Mouse (Mus musculus) neural tube, embryonic 13.5 days (tissue): ENCODE results near the gene Iqck. TPM values are rescaled to one million over a fixed set of nuclear protein-coding genes. Genes with fewer than 3 reads are reported as not detected.

Experiments used
- ATAC-seq: fragments of 200-750 bp; cut with Nextera tagmentation; 2 replicates; pipeline ENCODE4 v1.8.0; 2017; ENCODE audit warnings: low read depth, mild to moderate bottlenecking, moderate TSS enrichment, moderate library complexity
- H3K27ac ChIP-seq: fragments of 300-500 bp; sonication (generic); replicated peaks from 2 replicates; pipeline ENCODE4 v1.5.1; 2015; ENCODE audit warnings: moderate library complexity, mild to moderate bottlenecking, inconsistent platforms
- H3K27me3 ChIP-seq: fragments of 300-500 bp; sonication (generic); 2 replicates; pipeline ENCODE4 v1.6.1; 2015; ENCODE audit warnings: mild to moderate bottlenecking, inconsistent platforms
- H3K36me3 ChIP-seq: fragments of 300-500 bp; sonication (generic); 2 replicates; pipeline ENCODE4 v1.6.1; 2015; ENCODE audit warnings: mild to moderate bottlenecking, inconsistent platforms
- H3K4me1 ChIP-seq: fragments of 300-500 bp; sonication (generic); replicated peaks from 2 replicates; pipeline ENCODE4 v1.6.1; 2015; ENCODE audit warnings: inconsistent platforms
- H3K4me2 ChIP-seq: fragments of 300-500 bp; sonication (generic); 2 replicates; pipeline ENCODE4 v1.6.1; 2015; ENCODE audit warnings: inconsistent platforms, mild to moderate bottlenecking, moderate library complexity
- H3K4me3 ChIP-seq: fragments of 300-500 bp; sonication (generic); 2 replicates; pipeline ENCODE4 v1.5.1; 2015; ENCODE audit warnings: mild to moderate bottlenecking, inconsistent platforms
- H3K9ac ChIP-seq: fragments of 300-500 bp; sonication (generic); 2 replicates; pipeline ENCODE4 v1.6.1; 2015; ENCODE audit warnings: moderate library complexity, mild to moderate bottlenecking, inconsistent platforms
- H3K9me3 ChIP-seq: fragments of 300-500 bp; sonication (generic); 2 replicates; pipeline ENCODE4 v1.6.1; 2016; ENCODE audit warnings: inconsistent platforms
- WGBS: fragments of 180-500 bp; shearing (Covaris S2); methylation state at CpG from one replicate; pipeline ENCODE4 v1.1.7; 2015; 5-methylcytosine and 5-hydroxymethylcytosine counted together
- polyA plus RNA-seq: library from polyadenylated mRNA; unstranded; fragments of >200 nt; fragmentation: Nextera tagmentation; extraction: Ambion mirVana; gene quantifications from 2 replicates; pipeline ENCODE4 v1.2.1, GENCODE M21; 2015

Gene Iqck
- polyA plus RNA-seq, 1 experiment from 2014 or later = 3.8 TPM

DNA sequence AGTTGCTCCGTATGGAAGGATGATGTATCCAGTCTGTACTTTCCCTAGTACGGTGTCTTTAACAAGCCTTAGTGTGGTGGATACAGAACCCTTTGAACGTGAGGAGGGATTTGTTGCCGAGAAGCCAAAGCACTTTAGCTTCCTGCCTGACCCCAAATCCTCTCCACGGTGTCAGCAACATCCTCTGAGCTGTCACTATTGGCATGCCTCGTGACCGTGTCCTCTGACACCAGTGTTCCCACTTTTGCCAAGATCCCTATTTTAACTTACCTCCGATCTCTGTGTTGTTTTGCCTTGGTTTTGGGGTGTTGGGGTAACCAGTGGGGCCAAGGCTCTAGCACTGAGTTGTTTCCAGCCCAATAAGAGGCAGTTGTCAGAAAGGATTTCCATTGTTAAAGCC is 115.9 kb downstream of the Iqck start:
- Histone ChIP-seq H3K36me3 (peaks cover 18% of the 10 kb centered on the region; the same call in 1 of the 2 replicates), H3K9me3 (no peaks in the 10 kb centered on the region), H3K4me2 (no peak overlapping the region), H3K4me1 (peaks cover 33% of the 10 kb centered on the region), H3K4me3 (no peak overlapping the region), H3K27ac (no peak overlapping the region), H3K27me3 (no peaks in the 10 kb centered on the region), H3K9ac (no peak overlapping the region)
- 81% methylated on average over 8 of the region's 8 CpGs for WGBS
- no peak for ATAC-seq

DNA sequence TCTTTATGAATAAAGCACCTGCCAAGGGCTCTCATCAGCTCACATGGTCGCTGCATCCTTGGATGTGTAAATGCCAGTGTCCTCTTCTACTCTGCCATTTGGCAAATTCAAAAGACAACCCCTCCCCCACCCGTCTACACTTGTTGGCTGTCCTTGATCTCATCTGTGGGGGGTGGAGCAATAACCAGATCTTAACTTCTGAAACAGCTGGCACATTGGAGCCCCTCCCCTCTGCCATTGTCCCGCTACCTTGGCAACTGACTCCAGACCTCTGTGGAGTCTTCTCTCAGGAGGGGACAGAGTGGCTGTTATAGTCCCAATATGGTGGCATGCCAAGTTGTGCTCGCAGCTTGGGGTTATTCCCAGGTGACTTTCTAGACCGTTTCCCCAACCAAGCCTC is 116.8 kb downstream of the Iqck start:
- no peak; the same call in 1 of the 2 replicates for ATAC-seq
- peaks cover 18% of the 10 kb centered on the region; the same call in 1 of the 2 replicates for H3K36me3 ChIP-seq
- WGBS = 34% methylated on average over 5 of the region's 5 CpGs
- H3K9me3 ChIP-seq = no peaks in the 10 kb centered on the region
- peak overlapping the region; percentile 13; the same call in 1 of the 2 replicates for H3K27ac ChIP-seq
- no peak overlapping the region for H3K4me2 ChIP-seq
- H3K27me3 ChIP-seq = no peaks in the 10 kb centered on the region
- H3K4me3 ChIP-seq = no peak overlapping the region
- peaks cover 41% of the 10 kb centered on the region for H3K4me1 ChIP-seq
- H3K9ac ChIP-seq = no peak overlapping the region

DNA sequence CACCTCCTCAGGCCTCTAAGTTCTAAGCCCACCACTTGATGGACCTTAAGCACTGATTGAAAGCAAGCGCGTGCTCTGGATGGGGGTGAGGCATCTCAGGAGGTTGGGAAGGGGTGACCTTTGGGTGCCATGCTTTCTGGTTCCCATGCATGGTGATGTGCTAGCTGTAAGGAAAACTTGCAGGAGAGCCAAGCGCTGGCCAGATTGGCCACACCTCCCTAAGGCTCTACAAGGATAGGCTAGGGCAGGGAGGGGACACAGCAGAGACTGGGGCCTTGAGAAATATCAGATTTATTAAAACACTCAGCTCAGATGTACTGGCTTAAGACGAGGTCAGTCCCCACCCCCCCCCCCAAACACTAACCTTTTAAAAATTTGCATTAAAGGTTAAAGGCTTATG is 117.8 kb downstream of the Iqck start:
- WGBS = 91% methylated on average over 4 of the region's 4 CpGs
- Histone ChIP-seq H3K4me2 (no peak overlapping the region), H3K4me3 (no peak overlapping the region), H3K4me1 (peaks cover 44% of the 10 kb centered on the region), H3K27me3 (no peaks in the 10 kb centered on the region), H3K9ac (no peak overlapping the region), H3K9me3 (no peaks in the 10 kb centered on the region), H3K27ac (peak overlapping the region; percentile 13; the same call in 1 of the 2 replicates), H3K36me3 (peaks cover 18% of the 10 kb centered on the region; the same call in 1 of the 2 replicates)
- ATAC-seq = no peak

DNA sequence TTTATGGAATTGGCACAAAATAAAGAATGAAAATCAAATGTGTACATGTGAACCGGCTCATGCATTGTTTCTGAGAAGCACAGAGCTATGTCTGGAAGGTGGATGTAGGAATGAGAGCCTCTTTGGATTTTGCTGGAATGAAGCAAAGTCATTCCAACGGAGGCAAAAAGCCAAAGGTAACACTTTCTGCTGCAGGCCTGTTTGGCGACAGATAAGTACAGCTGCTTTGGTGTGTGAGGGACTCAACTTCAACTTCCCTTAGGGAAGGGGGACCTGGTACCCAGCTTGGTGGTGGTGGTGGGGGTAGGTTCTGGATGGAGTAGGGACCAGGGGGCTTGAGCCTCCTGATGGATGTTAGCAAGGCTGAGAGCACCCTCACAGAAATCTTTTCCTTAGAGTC is 120.3 kb downstream of the Iqck start:
- H3K27me3 ChIP-seq = no peaks in the 10 kb centered on the region
- H3K9ac ChIP-seq = no peak overlapping the region
- peak overlapping the region; percentile 40 for H3K4me2 ChIP-seq
- H3K27ac ChIP-seq = no peak overlapping the region; the same call in 1 of the 2 replicates
- H3K4me1 ChIP-seq = peaks cover 52% of the 10 kb centered on the region
- peaks cover 19% of the 10 kb centered on the region; the same call in 1 of the 2 replicates for H3K36me3 ChIP-seq
- H3K4me3 ChIP-seq = peak overlapping the region; percentile 21; the same call in 1 of the 2 replicates
- WGBS = 89% methylated on average over 3 of the region's 3 CpGs
- H3K9me3 ChIP-seq = no peaks in the 10 kb centered on the region
- ATAC-seq = no peak

DNA sequence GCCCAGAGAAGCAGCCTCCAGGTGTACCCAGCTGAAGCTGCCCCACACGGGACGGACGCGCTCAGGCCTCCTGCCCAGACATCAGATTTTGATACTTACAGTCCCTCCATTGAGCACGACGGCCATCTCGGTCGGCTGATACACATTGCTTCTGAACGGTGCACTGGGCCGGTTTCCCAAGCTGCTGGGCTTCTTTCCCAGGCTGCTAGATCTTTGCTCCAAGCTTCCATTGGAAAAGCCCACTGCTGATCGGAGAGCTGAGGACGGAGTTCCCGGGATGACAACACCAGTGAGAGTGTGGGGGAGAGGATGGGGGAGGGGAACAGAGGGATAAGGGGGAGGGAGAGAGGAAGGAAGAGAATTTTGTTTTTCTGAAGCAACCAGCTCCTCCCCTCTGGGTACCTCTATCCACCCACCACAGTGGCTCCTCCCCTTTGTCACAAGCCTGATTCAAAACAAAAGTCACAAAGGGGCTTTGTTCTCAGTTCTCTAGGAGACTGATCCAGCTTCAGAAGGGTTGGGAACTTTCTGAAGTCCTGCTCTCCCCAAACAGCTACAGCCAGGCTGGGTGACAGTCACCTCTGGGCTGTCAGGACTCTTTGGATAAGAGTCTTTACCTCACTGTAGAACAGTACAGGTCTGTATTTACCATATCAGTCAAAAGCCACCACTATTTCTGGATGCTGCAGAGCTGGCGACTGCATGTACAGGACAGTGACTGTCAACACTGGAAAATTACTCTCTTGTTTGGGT is 121.0 kb downstream of the Iqck start:
- H3K4me1 ChIP-seq = peaks cover 48% of the 10 kb centered on the region
- peaks cover 19% of the 10 kb centered on the region; the same call in 1 of the 2 replicates for H3K36me3 ChIP-seq
- ATAC-seq = peak; percentile 57
- peak overlapping the region; percentile 55; the same call in 1 of the 2 replicates for H3K9ac ChIP-seq
- peak overlapping the region; percentile 59 for H3K27ac ChIP-seq
- H3K4me2 ChIP-seq = peak overlapping the region; percentile 40
- no peaks in the 10 kb centered on the region for H3K9me3 ChIP-seq
- H3K27me3 ChIP-seq = no peaks in the 10 kb centered on the region
- 42% methylated on average over 14 of the region's 14 CpGs for WGBS
- peak overlapping the region; percentile 21 for H3K4me3 ChIP-seq

DNA sequence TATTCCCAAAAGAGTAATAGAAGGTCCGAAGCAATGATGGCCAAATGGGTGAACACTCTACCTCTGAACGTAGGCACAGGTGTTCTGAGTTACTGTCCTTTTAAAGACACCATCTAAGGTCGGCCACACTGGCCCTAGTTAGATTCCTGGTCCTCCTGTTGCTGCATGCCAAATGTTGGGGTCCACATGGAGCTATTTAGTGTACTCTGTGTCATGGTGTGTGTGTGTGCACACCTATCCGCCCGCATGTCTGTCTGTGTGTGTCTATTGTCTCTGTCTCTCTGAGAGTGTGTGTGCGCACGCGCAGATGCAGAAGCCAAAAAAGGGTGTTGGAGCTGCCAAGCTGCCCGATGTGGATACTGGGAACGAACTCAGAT is 121.6 kb downstream of the Iqck start:
- no peak for ATAC-seq
- 75% methylated on average over 10 of the region's 10 CpGs for WGBS
- no peak overlapping the region for H3K9ac ChIP-seq

DNA sequence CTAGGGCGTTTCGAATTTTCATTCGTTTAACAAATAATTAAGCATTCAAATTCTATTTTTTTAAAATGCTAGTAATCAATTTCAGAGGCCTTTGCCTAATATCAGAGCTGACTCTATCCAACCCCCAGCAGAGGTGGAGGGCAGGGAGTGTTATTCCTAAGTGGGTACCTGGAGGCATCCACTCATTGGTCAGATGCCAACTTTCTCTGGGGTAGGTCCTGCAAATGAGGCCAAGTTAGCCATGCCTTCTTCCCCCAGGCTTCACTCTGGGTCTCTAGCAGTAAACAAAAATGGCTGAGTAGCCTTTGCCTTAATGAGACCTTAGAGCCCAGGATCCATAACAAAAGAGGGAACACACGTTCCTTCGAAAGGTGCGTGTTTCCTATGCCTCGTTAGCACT is 123.6 kb downstream of the Iqck start:
- H3K4me1 ChIP-seq = peaks cover 37% of the 10 kb centered on the region
- peaks cover 22% of the 10 kb centered on the region; the same call in 1 of the 2 replicates for H3K36me3 ChIP-seq
- ATAC-seq = no peak
- H3K9ac ChIP-seq = no peak overlapping the region
- WGBS = 87% methylated on average over 7 of the region's 7 CpGs
- no peak overlapping the region for H3K4me2 ChIP-seq
- H3K9me3 ChIP-seq = no peaks in the 10 kb centered on the region
- no peaks in the 10 kb centered on the region for H3K27me3 ChIP-seq
- H3K4me3 ChIP-seq = no peak overlapping the region
- H3K27ac ChIP-seq = no peak overlapping the region

More for the DNA sequence above, 121.6 kb downstream of the Iqck start:
- Histone ChIP-seq H3K4me3 (no peak overlapping the region), H3K9me3 (no peaks in the 10 kb centered on the region), H3K4me2 (peak overlapping the region; percentile 40; the same call in 1 of the 2 replicates), H3K27me3 (no peaks in the 10 kb centered on the region), H3K27ac (peak overlapping the region; percentile 59), H3K36me3 (peaks cover 19% of the 10 kb centered on the region; the same call in 1 of the 2 replicates), H3K4me1 (peaks cover 44% of the 10 kb centered on the region)

DNA sequence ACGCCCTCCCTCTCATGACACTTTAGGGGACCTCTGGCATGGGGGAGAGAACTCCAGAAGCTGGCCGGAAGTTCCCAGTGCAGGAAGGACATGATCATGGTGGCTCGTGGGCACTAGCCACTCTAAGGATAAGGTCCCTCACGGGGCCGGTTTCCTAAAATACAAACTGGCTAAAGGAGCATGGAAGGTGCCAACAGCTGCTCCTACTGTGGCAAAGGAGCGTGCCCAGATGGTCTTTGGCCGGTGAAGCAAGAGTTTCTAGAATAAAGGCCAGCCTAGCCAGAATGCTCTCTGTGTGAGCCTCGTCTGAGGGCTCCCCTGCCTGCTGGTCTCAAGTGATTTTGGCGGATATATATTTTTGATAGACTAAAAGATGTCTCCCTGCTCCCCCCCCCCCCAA is 124.2 kb downstream of the Iqck start:
- no peaks in the 10 kb centered on the region for H3K27me3 ChIP-seq
- peaks cover 40% of the 10 kb centered on the region for H3K4me1 ChIP-seq
- no peak overlapping the region for H3K27ac ChIP-seq
- peaks cover 17% of the 10 kb centered on the region; the same call in 1 of the 2 replicates for H3K36me3 ChIP-seq
- no peak for ATAC-seq
- WGBS = 87% methylated on average over 9 of the region's 9 CpGs
- H3K9ac ChIP-seq = no peak overlapping the region
- H3K4me2 ChIP-seq = no peak overlapping the region
- no peak overlapping the region for H3K4me3 ChIP-seq
- H3K9me3 ChIP-seq = no peaks in the 10 kb centered on the region

DNA sequence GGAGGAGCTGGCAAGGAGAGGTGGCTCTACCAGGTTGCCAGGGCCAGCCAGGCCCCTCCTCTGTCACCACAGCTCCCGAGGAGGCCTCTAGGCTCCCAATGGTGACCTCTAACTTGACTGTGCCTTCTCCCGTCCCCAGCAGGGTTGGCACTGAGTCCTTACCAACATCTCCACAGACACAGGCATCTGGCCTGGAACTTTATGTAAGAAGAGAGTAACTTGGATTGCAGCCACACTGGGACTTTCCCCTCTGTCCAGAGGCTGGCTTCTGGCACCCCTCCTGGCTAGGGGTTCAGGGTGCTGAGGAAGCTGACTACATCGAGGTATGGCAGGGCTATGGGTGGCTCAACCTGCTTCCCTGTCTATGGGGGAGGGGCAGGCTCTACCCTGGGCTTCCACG is 125.8 kb downstream of the Iqck start:
- no peak overlapping the region for H3K4me2 ChIP-seq
- peaks cover 42% of the 10 kb centered on the region for H3K4me1 ChIP-seq
- 0 out of 2 replicates have a peak overlapping the region, but pooled peaks have one; percentile 1 for H3K9ac ChIP-seq
- no peak overlapping the region for H3K27ac ChIP-seq
- 85% methylated on average over 4 of the region's 4 CpGs for WGBS
- H3K36me3 ChIP-seq = 0 out of 2 replicates have a peak, but pooled peaks cover 12% of the 10 kb centered on the region
- ATAC-seq = no peak
- no peak overlapping the region for H3K4me3 ChIP-seq
- H3K27me3 ChIP-seq = no peaks in the 10 kb centered on the region
- H3K9me3 ChIP-seq = no peaks in the 10 kb centered on the region

DNA sequence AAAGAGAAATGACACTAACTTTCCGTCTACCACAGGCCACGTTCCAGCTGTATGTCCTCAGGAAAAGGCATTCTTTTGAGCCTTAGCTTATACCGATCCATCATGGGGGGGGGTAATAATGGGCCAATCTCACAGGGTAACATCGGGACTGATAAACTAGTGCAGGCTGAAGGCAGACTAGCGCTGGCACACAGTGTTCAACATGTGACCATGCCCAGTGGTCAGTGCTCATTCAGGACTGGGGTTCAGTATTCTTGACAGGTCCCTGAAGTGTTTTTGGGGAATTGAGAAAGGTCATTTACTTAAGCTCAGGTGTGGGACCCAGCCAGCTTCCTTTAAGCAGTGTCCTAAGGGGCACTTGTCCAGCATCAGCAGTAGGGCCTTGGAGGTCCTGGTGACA is 126.3 kb downstream of the Iqck start:
- 0 out of 2 replicates have a peak overlapping the region, but pooled peaks have one; percentile 1 for H3K9ac ChIP-seq
- H3K4me3 ChIP-seq = no peak overlapping the region
- no peaks in the 10 kb centered on the region for H3K27me3 ChIP-seq
- ATAC-seq = no peak
- peaks cover 40% of the 10 kb centered on the region for H3K4me1 ChIP-seq
- no peak overlapping the region for H3K27ac ChIP-seq
- 0 out of 2 replicates have a peak, but pooled peaks cover 12% of the 10 kb centered on the region for H3K36me3 ChIP-seq
- WGBS = 87% methylated on average over 5 of the region's 5 CpGs
- H3K9me3 ChIP-seq = no peaks in the 10 kb centered on the region
- H3K4me2 ChIP-seq = no peak overlapping the region

DNA sequence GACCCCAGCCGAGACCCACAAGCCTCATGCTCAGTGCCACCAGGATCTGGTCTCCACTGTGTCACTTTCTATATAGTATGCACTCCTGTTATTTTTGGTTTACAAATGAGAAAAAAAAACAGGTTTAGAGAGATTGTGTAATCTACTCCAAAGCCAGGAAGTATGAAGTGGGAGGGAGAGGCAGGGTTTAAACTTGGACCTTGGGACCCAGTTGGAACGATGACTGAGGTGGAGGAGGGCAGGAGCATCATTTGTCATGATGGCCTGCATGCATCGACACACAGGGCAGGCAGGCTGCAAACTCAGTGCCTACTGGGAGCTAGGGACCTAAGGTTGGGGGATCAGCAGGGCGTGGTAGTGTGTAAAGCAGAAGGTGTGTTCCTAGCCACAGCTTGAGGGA is 127.0 kb downstream of the Iqck start:
- no peaks in the 10 kb centered on the region for H3K9me3 ChIP-seq
- no peaks in the 10 kb centered on the region for H3K27me3 ChIP-seq
- H3K27ac ChIP-seq = no peak overlapping the region
- H3K9ac ChIP-seq = no peak overlapping the region
- H3K4me3 ChIP-seq = no peak overlapping the region
- H3K4me2 ChIP-seq = no peak overlapping the region
- H3K36me3 ChIP-seq = 0 out of 2 replicates have a peak, but pooled peaks cover 12% of the 10 kb centered on the region
- WGBS = 84% methylated on average over 4 of the region's 4 CpGs
- ATAC-seq = no peak
- peaks cover 40% of the 10 kb centered on the region for H3K4me1 ChIP-seq

DNA sequence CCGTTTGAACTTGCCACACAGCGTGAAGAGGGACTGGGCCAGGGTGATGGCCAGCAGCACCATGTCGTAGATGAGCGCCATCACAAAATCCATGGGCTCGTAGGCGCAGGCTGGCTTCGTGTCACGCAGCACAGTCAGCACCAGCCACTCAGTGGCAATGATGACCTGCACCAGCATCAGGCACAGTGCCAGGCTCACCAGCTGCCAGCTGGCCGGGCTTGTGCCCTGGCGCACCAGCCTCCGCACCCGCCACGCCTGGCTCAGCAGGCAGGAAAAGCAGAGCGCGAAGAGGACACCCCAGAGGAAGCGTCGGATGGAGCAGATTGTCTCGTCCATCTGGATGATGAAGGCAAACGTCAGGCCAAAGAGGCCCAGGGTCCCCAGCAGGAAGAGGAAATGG is 128.4 kb downstream of the Iqck start:
- Histone ChIP-seq H3K4me3 (no peak overlapping the region), H3K27ac (peak overlapping the region; percentile 30), H3K4me2 (no peak overlapping the region), H3K4me1 (peaks cover 37% of the 10 kb centered on the region), H3K9ac (no peak overlapping the region), H3K36me3 (0 out of 2 replicates have a peak, but pooled peaks cover 12% of the 10 kb centered on the region), H3K27me3 (no peaks in the 10 kb centered on the region), H3K9me3 (no peaks in the 10 kb centered on the region)
- WGBS = 72% methylated on average over 19 of the region's 19 CpGs
- ATAC-seq = peak; percentile 56
